Mouse (Mus musculus) kidney, postnatal 0 days (tissue): Measurements from ENCODE around the gene Gm4922. TPM values are rescaled to one million over a fixed set of nuclear protein-coding genes. Genes with fewer than 3 reads are reported as not detected.

Experiments used
- ATAC-seq: fragments of 200-750 bp; cut with Nextera tagmentation; replicated peaks from 2 replicates; pipeline ENCODE4 v1.8.0; 2017; ENCODE audit warnings: low read depth, moderate number of reproducible peaks, moderate TSS enrichment, moderate library complexity; ENCODE audit not compliant: low FRiP score
- DNase-seq: peaks from one replicate; pipeline ENCODE4 v3.0.0-alpha.2; 2016; ENCODE audit warnings: low spot score
- H3K27ac ChIP-seq: fragments of 300-500 bp; sonication (generic); 2 replicates; pipeline ENCODE4 v1.5.1; 2014; ENCODE audit warnings: mild to moderate bottlenecking
- H3K27me3 ChIP-seq: fragments of 300-500 bp; sonication (generic); 2 replicates; pipeline ENCODE4 v1.6.1; 2014; ENCODE audit warnings: low read length, mixed read lengths; ENCODE audit not compliant: insufficient read depth
- H3K36me3 ChIP-seq: fragments of 300-500 bp; sonication (generic); 2 replicates; pipeline ENCODE4 v1.6.1; 2014; ENCODE audit warnings: low read length, mixed read lengths; ENCODE audit not compliant: insufficient read depth
- H3K4me1 ChIP-seq: fragments of 300-500 bp; sonication (generic); replicated peaks from 2 replicates; pipeline ENCODE4 v1.6.1; 2014; ENCODE audit warnings: antibody characterized with exemption, low read length, mixed read lengths; ENCODE audit not compliant: insufficient read depth
- H3K4me2 ChIP-seq: fragments of 300-500 bp; sonication (generic); 2 replicates; pipeline ENCODE4 v1.6.1; 2014; ENCODE audit warnings: mild to moderate bottlenecking, low read length, moderate library complexity, mixed read lengths
- H3K4me3 ChIP-seq: fragments of 300-500 bp; sonication (generic); replicated peaks from 2 replicates; pipeline ENCODE4 v1.5.1; 2014; ENCODE audit warnings: low read depth, low read length
- H3K9ac ChIP-seq: fragments of 300-500 bp; sonication (generic); 2 replicates; pipeline ENCODE4 v1.6.1; 2014; ENCODE audit warnings: low read depth, low read length
- H3K9me3 ChIP-seq: fragments of 300-500 bp; sonication (generic); replicated peaks from 2 replicates; pipeline ENCODE4 v1.6.1; 2016; ENCODE audit warnings: low read length, inconsistent platforms, mixed read lengths
- CTCF ChIP-seq: IDR thresholded peaks from 2 replicates; pipeline ENCODE4 v1.5.1; 2016; ENCODE audit warnings: antibody characterized with exemption, low read depth, mild to moderate bottlenecking, moderate library complexity
- WGBS: fragments of 180-500 bp; shearing (Covaris S2); extraction: QIAGEN DNeasy Blood & Tissue Kit; methylation state at CpG from one replicate; pipeline ENCODE4 v1.1.7; 2014; 5-methylcytosine and 5-hydroxymethylcytosine counted together
- polyA plus RNA-seq: library from polyadenylated mRNA; unstranded; fragments of >200 nt; fragmentation: Nextera tagmentation; extraction: Ambion mirVana; gene quantifications from 2 replicates; pipeline ENCODE4 v1.2.1, GENCODE M21; 2015

The Gm4922 gene
- polyA plus RNA-seq, 1 experiment from 2014 or later: not detected

DNA sequence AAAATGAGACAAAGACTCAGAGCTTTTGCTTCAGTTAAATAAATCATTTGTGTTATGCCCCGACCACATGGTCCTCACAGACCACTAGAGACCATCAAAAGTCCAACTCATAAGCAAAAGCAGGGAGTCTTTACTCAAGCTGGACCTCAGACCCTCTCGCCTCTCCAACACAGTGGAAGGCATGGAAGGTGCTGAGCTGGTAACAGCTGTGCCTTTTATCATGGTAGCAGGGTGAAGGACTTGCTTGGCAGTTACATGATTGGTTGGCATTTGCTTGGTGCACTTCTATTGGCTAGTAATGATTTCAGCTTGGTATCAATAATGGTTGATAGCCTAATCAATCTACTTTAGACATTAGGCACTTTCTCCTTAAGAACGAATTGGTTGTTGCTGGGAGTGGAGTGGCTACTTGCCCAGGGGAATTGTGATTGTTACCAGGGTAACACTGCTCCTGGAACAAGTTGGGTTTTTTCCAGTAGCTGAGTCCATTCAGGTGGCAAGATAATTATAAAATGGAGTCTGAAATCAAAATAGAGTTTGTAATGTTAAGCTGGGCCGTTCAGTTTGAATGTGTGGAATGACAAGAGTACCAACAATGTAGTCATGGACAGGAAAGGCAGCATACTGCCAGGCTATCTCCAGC lies 13.9 kb downstream of the Gm4922 start:
- DNase-seq (no peak), ATAC-seq (no peak)
- no peak for TF ChIP-seq CTCF
- no peak overlapping the region for H3K27ac ChIP-seq
- H3K27me3 ChIP-seq: no peaks in the 10 kb centered on the region
- H3K4me1 ChIP-seq: no peaks in the 10 kb centered on the region
- no peaks in the 10 kb centered on the region for H3K9me3 ChIP-seq
- no peak overlapping the region for H3K4me2 ChIP-seq
- no peaks in the 10 kb centered on the region for H3K36me3 ChIP-seq
- no peak overlapping the region for H3K4me3 ChIP-seq
- 73% methylated on average over 4 of the region's 4 CpGs for WGBS
- no peak overlapping the region for H3K9ac ChIP-seq

DNA sequence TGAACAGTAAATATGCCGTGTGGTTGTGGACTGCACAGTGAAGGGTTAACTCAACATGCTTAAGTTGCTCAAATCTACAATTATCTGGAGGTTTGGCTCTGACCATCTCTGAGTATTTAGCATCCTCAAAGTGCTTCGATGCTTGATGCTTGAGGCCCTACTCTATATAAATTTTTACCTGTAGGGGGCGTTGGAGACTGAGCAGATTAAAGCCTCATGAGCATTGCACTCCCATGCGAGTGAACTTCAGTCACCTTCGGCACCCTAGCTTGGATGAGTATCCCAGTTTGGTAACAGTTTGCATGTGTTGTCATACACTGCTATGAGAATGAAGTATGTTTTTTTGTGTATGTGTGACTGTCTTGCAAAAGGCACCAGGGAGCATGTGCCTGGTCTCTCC lies 16.7 kb downstream of the Gm4922 start:
- ATAC-seq (no peak), DNase-seq (no peak)
- Histone ChIP-seq H3K9ac (no peak overlapping the region), H3K4me1 (no peaks in the 10 kb centered on the region), H3K4me2 (no peak overlapping the region), H3K27ac (no peak overlapping the region), H3K27me3 (no peaks in the 10 kb centered on the region), H3K36me3 (no peaks in the 10 kb centered on the region), H3K4me3 (no peak overlapping the region), H3K9me3 (no peaks in the 10 kb centered on the region)
- TF ChIP-seq CTCF: peak; percentile 41
- WGBS: 54% methylated on average over 5 of the region's 5 CpGs

DNA sequence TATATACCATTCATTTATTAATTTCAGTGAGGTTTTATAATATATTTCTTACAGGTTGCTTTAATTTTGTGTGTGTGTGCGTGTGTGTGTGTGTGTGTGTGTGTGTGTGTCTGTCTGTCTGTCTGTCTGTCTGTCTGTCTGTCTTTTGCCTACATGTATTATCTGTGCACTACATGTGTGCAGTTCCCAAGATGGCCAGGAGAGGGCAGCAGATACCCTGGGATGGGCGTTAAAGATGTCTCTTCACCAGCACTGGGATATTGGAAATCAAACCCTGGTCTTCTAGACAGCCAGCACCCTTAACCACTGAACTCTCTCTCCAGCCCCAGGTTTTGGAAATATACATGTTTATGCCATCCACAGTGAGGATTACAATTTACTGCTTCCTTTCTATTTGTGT lies 26.4 kb downstream of the Gm4922 start:
- TF ChIP-seq CTCF: peak; percentile 80
- Histone ChIP-seq H3K4me2 (no peak overlapping the region), H3K4me1 (no peaks in the 10 kb centered on the region), H3K27ac (no peak overlapping the region), H3K4me3 (no peak overlapping the region), H3K27me3 (no peaks in the 10 kb centered on the region), H3K9me3 (no peaks in the 10 kb centered on the region), H3K36me3 (no peaks in the 10 kb centered on the region), H3K9ac (no peak overlapping the region)
- no peak for DNase-seq
- WGBS: 49% methylated on average over 2 of the region's 2 CpGs
- no peak for ATAC-seq

DNA sequence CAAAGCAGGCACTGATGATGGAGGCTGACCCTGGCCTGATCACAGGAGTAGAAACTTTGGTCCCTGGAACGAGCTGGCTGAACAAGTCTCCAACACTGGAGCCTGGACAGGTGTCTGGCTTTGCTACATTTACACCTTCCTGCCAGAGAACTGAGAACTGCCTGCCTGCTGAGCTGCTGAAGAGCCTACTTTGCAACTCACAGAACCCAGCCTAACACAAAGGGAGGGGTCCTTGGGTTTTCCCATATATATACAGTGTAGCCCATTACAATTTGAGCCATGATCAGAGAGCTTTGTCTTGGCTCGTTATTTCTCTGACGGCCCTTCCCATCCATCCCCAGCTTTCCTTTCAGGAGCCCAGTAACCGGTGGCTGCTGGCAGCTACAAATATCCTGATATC lies 36.5 kb downstream of the Gm4922 start:
- Histone ChIP-seq H3K4me2 (no peak overlapping the region), H3K9ac (no peak overlapping the region), H3K36me3 (no peaks in the 10 kb centered on the region), H3K27ac (no peak overlapping the region), H3K4me1 (no peaks in the 10 kb centered on the region), H3K9me3 (no peaks in the 10 kb centered on the region), H3K27me3 (no peaks in the 10 kb centered on the region), H3K4me3 (no peak overlapping the region)
- 80% methylated on average over 4 of the region's 4 CpGs for WGBS
- no peak for ATAC-seq
- no peak for TF ChIP-seq CTCF
- DNase-seq: no peak

DNA sequence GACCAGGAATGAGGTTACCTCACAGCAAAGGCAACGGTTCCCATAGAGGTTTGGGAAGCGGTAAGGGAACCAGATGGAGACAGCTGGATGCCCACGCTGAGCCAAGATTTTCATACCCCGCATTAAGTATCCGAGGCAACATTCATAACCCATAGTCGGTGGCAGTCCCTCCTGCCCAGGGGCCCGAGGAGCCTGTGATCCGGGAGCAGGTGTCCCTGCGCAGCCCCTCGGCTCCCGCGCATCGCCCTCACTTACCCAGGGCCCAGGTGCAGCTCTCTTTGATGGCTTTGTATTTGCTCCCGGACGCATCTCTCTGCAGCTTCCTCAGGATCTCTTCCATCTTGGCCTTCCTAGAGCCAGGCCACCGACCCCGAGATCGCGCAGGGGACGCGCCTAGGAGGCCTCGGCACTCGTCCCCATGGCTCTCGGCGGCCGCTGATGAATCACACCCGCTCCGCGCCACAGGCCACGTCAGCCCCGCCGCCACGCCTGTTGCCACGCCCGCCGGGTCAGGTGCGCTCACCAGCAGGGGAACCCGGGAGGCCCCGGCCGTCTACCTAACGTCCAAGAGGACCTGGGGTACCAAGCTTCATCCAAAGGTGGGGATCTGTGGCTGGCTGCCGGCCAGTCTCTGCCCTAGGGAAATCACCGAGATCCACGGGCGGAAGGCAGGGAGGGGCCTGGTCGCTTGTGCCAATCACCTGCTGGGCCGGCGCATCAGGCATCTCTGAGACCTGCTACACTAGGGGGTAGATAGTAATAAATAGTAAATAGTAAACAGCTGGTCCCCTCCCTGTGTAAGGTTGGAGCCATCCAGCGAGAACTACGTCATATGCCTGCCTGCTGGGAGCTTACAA lies 43.1 kb downstream of the Gm4922 start, which contains the start of gene Arfgef3:
TSS of gene Arfgef3 (minus strand) at position 664 of the 857 bp plus-strand sequence.
- no peaks in the 10 kb centered on the region for H3K27me3 ChIP-seq
- no peak within 1 kb of the TSS for H3K27ac ChIP-seq
- H3K4me3 ChIP-seq: peak within 1 kb of the TSS; percentile 48
- peak within 1 kb of the TSS; percentile 51; the same call in 1 of the 2 replicates for H3K9ac ChIP-seq
- 2% methylated on average over 50 of the region's 50 CpGs for whole genome bisulfite sequencing
- DNase-seq (peak; percentile 27), ATAC-seq (peak; percentile 65)
- no peaks in the 10 kb centered on the region for H3K4me1 ChIP-seq
- H3K36me3 ChIP-seq: no peaks in the 10 kb centered on the region
- TF ChIP-seq CTCF: no peak
- peak within 1 kb of the TSS; percentile 83 for H3K4me2 ChIP-seq
- H3K9me3 ChIP-seq: no peaks in the 10 kb centered on the region

DNA sequence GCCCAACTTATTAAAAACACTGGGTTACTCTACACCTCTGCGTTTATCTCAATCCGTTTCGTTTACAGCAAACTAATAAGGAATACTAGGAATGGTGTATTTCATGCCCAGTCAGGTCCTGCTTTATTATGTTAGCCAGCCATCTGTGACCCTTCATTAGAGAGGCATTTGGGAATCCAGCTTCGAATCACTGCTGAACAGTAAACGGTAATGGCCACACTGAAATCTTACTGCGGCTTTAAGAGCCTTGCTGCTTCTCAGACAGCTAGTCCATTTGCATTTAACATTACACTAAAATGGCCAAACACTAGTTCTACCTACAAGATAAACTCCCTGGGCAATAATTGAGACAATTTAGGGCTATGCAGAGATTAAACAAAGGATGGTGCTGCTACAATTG lies 44.5 kb downstream of the Gm4922 start:
- Histone ChIP-seq H3K36me3 (no peaks in the 10 kb centered on the region), H3K9me3 (no peaks in the 10 kb centered on the region), H3K4me2 (peak overlapping the region; percentile 83; the same call in 1 of the 2 replicates), H3K27me3 (no peaks in the 10 kb centered on the region), H3K27ac (no peak overlapping the region), H3K9ac (no peak overlapping the region), H3K4me3 (no peak overlapping the region), H3K4me1 (no peaks in the 10 kb centered on the region)
- TF ChIP-seq CTCF: no peak
- DNase-seq (peak; percentile 6), ATAC-seq (no peak)
- WGBS: 35% methylated on average over 6 of the region's 6 CpGs
